Mouse (Mus musculus) R1 (cell line): ENCODE results near the gene Tnfrsf14.
A peak's percentile ranks its signal among the peaks of the same experiment; 100 is the strongest.

ENCODE experiments used
- DNase-seq: peaks from one replicate; pipeline ENCODE4 v3.0.0-alpha.2; 2018; ENCODE audit warnings: low read depth, low spot score

Tnfrsf14 gene

GRCm38 (mm10) chr4:154916662-154917061 lies 11.7 kb downstream of the Tnfrsf14 start:
- no peak for DNase-seq

- DNase-seq: no peak
Measured at GRCm38 (mm10) chr4:154915286-154915685, 13.1 kb downstream of the Tnfrsf14 start.

DNA sequence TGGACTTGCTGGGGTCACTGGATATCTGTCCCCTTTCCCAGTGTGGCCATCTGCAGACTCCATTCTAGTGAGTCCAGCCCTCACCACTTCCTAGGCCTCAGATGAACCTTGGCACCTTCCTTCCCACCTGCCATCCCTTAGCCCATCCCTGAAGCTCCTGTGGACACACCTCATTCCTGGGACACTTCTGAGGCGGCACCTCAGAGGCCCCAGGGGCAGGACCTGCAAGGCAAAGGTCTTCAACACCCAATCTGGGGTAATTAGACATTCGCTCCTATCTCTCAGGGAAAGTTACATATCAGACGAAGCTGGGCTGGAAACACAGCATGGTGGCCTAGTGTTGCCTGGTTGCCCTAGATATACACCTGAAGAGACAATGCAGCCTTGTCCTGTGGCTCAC lies 13.7 kb downstream of the Tnfrsf14 start:
- DNase-seq: no peak

DNA sequence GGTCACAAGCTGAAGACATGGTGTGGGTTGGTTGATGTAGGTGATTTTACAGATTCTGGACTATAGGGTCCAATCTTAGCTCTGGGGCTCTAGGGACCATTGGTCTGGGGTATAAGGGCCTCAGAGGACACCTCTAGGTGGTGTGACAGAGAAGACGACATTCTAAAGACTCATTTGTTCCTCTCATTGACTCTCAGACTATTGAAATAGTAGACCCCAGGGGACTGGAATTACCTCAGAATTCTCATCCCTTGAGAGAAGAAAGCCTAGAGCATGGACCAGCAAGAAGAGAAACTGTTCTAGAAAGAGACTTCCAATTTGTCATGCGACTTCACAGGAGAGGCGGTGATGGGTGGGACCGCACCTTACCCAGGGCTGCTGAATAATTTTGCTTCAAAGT lies 14.1 kb downstream of the Tnfrsf14 start:
- no peak for DNase-seq

GRCm38 (mm10) chr4:154913845-154914244 lies 14.5 kb downstream of the Tnfrsf14 start:
- no peak for DNase-seq

DNA sequence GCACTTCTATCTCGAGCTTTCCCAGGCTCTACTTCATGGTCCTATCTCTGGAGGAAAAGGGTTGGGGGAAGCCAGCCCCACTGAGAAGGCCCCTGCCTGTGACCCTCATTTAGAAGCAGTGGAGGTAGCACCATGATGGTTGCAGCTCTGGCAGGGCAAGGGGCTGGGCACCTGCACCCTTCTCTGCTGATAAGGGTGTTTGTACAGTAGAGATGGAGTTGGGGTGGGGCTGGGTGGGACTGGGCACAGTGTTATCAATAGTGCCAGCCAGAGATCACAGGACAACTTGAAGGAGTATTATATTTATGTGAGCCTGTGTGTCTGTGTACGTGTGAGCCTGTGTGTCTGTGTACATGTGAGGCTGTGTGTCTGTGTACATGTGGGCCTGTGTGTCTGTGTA lies 16.7 kb downstream of the Tnfrsf14 start:
- no peak for DNase-seq

DNA sequence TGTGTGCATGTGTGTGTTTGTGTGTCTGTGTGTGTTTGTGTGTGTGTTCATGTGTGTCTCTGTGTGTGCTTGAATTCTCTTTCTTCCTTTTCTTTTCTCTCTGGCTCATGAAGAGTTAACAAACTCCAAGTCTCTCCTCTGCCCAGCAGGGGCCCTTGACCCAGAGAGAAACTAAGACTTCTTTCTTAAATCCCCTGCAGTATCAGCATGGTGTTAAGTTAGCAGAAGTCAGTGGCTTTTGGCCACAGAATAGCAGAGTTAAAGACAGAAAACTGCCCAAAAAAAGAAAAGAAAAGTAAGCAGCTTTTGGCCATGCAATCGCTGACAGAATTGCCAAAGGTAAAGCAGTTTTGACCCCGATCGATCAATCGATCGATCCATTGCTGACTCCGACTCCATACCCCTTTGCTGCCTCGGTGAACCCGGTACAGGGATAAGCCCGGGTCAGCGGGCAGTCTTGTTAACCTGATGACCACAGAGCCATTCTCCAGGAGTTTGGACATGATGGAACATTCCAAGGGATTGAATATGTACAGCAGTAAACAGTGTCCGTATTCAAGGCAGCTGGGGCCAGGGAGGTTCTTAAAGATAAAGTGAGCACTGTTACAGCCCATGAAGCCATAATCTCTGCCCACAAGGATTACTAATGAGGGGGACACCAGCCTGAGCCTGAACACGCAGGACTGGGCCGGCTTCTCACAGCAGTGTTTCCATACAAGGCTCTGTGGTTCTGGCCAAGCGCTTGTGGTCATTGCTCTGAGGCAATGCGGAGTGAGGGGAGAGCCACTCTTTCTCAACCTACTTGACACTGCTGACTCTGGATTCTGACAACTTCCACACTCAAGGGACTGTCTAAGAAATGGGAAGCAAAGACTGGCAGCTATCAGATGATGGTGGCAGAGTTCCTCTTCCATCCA lies 17.5 kb downstream of the Tnfrsf14 start:
- DNase-seq: no peak

GRCm38 (mm10) chr4:154908490-154908889 lies 19.9 kb downstream of the Tnfrsf14 start:
- DNase-seq: no peak

- peak; percentile 88 for DNase-seq
Measured at GRCm38 (mm10) chr4:154907833-154908232, 20.5 kb downstream of the Tnfrsf14 start.

DNA sequence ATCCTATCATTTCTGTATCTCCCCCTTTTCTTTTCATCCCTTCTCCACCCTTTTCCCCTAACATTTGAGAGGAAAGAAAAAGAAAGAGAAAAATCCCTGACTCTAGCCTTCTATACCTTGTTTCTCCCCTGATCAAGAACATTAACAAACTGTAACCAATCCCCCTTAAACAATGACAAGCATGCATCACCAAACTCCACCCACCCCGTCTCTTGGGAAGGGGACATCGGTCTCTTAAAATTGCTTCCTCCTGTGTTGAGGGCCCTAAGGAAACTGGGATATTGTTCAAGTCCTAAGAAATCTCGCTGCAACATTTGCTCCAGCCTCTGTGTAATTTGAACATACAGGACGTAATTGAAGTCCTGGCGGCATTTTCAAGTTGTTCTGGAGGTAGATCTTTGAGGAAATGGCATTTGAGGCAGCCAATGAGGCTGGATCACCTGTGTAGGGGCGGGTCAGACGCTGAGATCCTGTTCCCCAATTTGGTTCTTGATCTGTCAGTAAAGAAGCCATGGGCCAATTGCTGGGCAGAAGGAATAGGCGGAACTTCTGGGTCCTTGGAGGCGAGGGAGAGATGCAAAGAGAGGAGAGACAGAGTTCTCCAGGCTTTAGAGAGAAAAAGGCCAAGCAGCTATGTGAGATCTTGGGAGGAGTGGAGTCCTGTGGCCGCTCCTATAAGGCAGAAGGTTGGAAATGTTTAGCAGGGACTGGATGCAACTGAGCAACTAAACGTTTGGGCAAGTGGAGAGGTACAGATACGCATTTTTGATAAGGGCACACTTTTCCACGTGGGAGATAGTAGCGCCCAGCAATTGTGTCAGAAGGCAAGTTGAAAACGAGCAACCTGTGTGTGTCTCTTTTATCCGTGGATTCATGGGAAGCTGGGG lies 23.9 kb downstream of the Tnfrsf14 start:
- peak; percentile 97 for DNase-seq

DNA sequence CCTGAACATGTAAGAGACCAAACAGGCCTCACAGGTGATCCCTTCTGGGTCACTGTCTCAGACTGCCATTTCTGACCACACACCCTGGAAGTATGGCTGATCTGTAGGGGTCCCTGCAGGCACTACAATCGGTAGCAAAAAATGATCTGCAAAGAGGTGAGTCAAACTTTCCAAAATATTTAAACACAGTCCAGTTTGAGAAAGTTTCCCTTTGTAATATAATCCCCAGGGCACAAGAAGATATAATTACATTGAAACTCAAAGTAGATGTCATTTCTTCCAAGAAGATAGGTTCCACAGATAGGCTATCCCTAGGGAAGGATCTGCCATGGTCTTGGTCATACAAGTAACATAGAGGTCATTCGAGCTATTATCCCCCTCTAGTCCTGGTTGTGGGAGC lies 26.0 kb downstream of the Tnfrsf14 start:
- DNase-seq: no peak

- peak; percentile 98 for DNase-seq
Measured at GRCm38 (mm10) chr4:154898506-154899446, 29.6 kb downstream of the Tnfrsf14 start, which contains the start of gene Fam213b. Fam213b (minus strand) TSS chr4:154899135.

DNA sequence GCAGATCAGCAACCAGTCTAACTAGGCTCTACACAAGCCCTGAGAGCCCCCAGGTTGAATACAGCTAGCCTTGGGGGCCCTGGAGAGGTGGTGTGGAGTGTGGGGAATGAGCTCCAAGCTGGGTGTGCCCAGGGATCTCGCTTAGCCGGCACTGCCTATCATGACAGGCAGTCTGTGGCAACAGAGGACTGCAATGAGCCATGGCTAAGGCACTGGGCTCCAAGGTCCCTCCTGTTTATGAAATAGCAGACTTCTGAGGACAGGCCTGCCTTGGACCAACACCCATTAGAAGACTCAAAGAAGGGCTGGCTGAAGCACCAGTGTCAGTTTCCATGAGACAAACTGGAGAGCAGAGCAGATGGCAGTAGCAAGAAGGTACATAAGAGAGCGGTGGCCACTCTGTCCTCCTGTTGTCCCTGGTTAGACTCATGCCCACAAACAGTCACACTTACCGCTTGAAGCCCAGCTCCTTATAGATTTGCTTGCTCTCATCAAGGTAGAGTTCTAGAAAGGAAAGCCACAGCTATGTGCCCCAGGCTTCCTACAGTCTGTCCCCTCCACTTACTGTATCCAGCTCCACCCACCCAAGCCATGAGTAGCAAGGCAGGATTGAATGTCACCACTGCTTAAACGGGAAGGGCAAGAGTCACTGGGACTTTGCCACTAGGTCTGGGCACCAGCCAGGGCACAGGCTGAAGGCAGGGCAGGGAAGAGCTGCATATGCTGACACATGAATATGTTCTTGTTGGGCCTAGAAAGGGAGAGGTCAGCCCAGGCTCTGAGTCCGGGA lies 30.5 kb downstream of the Tnfrsf14 start:
- DNase-seq: no peak

DNA sequence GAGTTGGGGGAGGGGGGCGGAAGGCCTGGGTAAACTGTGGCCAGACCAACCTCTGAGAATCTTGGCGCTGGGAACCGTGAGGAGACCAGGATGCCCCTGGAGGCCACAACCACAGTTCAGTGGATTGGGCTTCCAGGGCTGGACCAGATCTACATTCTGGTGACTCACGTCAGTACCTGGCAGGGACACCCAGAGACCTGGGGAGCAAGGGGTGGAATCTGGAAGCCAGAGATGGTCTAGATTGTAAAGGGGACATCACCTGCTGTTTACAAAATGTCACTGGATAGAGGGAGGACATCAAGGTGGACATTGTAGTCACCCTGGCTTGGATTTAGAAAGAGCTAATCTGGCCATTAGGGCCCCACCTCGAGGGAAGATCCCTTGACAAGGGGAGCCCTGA lies 32.8 kb downstream of the Tnfrsf14 start:
- no peak for DNase-seq

DNA sequence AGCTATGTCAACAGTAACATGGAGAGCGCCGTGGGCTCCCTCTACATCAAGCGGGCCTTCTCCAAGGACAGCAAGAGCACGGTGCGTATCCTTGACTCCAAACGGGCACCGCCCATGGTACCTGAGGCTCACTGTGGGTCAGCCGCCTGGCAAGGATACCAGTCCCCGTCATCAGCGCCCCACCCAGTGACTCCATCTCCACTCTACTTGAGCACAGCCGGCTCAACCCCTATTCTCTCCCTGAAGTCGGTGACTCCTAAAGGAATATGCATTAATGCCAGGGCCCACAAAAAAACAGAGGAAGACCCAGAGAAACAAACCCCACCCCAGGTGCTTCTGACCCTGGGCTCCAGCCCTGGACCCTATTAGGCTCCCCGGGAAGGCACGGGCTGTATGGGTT lies 37.5 kb downstream of the Tnfrsf14 start:
- no peak for DNase-seq

GRCm38 (mm10) chr4:154887593-154888250 lies 40.6 kb downstream of the Tnfrsf14 start:
- no peak for DNase-seq

DNA sequence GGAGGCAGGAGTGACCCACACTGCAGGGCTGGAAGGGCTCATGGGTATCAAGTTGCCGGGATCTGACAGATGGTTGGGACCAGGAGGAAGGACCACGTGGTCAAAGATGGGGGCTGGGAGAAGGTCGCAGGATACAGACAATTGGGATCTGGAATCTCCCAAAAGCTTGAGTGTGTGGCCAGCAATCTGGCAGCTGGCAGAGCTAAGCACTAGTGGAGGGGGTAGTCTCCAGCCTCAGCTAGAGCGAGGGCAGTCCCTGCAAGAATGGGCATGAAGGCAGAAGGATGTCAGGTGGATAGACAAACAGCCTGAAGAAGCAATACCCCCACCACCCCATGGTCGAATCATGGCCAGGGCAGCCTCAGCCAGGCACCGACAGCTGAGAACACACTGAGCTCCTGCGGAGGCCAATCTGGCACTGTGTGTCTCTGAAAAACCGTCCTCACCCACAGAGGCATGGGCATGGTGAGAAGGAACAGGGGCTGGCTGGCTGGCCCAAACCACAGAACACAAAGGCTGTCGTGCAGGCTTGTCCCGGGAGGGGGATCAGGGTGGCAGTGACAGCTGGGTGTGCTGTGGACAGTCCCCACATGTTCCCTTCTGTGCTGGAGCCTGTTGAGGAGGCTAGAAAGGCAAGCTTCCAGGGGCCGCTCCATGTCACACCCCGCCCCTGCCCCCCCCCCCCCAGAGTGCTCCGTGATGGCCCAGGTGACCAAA lies 41.3 kb downstream of the Tnfrsf14 start:
- no peak for DNase-seq

DNA sequence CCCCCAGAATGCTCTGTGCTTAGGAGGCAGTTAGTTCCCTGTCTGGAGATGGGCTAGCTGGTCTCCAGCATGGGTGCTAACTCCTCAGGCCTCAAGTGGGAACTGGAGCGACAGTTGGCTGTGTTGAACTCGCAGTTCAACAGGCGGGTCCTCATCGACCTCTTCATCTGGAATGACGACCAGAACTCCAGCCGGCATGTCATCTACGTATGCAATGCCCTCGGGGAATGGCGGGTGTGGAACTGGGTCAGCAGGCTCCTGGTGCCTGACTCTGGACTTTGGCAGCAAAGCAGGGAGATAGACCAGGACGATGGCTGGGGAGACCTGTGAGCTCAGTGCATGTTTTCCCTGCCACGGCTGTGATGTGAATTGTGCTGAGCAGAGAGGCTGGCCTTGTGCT lies 42.9 kb downstream of the Tnfrsf14 start:
- no peak for DNase-seq

GRCm38 (mm10) chr4:154882014-154882659 lies 46.2 kb downstream of the Tnfrsf14 start:
- DNase-seq: peak; percentile 62
